Mouse (Mus musculus): Measurements from ENCODE around the gene Gpr161. TPM values are rescaled to one million over a fixed set of nuclear protein-coding genes. Genes with fewer than 3 reads are reported as not detected.

The Gpr161 gene
- polyA plus RNA-seq, 1 experiment, result 1.3 TPM

DNA sequence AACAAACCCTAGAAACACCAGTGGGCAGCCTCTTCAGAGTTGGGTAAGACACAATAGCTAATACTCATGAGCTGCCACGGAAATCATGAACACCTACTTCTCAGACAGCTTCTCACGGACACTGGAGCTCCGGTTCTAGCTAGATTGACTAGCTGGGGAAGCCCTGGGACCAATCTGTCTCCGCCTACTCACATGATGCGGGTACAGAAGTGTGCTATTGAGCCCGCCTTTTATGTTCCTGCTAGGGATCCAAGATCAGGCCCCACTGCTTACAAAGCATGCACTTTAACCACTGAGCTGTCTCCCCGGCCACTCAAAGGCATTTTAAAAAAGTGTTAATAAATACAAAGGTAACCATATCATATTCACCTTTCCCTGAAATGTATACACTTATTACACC lies 46.5 kb downstream of the Gpr161 start:
- no peaks in the 10 kb centered on the region for H3K27me3 ChIP-seq (ENCODE audit: control insufficient read depth, insufficient read depth, low read length)
- no peaks in the 10 kb centered on the region for H3K36me3 ChIP-seq (ENCODE audit: control insufficient read depth, insufficient read depth, low read length)
- WGBS, result 94% methylated on average over 7 of the region's 7 CpGs
- no peak overlapping the region for H3K27ac ChIP-seq (ENCODE audit: control insufficient read depth, insufficient read depth, low read length)
- DNase-seq, result no peak
- no peaks in the 10 kb centered on the region for H3K4me1 ChIP-seq (replicated peaks; ENCODE audit: control insufficient read depth, insufficient read depth, low read length)
- no peak overlapping the region for H3K4me3 ChIP-seq (ENCODE audit: control insufficient read depth, insufficient read depth, low read length)
- TF ChIP-seq POLR2A (IDR thresholded peaks at IDR 0.05; ENCODE audit: control insufficient read depth, extremely low read depth, insufficient read depth, low read length, poor library complexity), result no peak
- TF ChIP-seq CTCF (IDR thresholded peaks at IDR 0.05; ENCODE audit: borderline replicate concordance, control insufficient read depth, extremely low read depth, insufficient read depth, low read length, poor library complexity), result no peak

DNA sequence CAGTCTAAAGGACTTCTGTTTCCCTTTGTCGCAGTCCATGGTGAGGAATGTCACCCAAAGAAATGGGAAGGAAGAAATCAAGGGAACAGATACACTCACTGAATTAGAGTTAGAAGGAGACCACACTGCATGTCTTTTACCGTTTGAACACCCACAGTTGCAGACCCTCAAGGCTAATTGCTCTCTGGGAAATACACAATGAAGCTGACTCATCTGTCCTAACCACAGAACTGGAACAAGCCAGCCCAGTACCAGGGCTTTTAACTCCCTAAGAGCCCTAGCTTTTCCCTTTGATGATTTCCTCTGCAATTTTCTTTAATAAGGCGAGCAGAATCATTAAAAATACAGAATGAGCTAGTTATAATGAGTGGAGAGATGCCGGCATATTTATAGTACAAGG lies 48.9 kb downstream of the Gpr161 start:
- Histone ChIP-seq H3K4me3 (ENCODE audit: control insufficient read depth, insufficient read depth, low read length) (no peak overlapping the region), H3K27ac (ENCODE audit: control insufficient read depth, insufficient read depth, low read length) (no peak overlapping the region), H3K36me3 (ENCODE audit: control insufficient read depth, insufficient read depth, low read length) (no peaks in the 10 kb centered on the region), H3K27me3 (ENCODE audit: control insufficient read depth, insufficient read depth, low read length) (no peaks in the 10 kb centered on the region), H3K4me1 (replicated peaks; ENCODE audit: control insufficient read depth, insufficient read depth, low read length) (no peaks in the 10 kb centered on the region)
- DNase-seq, result no peak
- 47% methylated on average over 4 of the region's 4 CpGs for WGBS
- no peak for TF ChIP-seq CTCF (IDR thresholded peaks at IDR 0.05; ENCODE audit: borderline replicate concordance, control insufficient read depth, extremely low read depth, insufficient read depth, low read length, poor library complexity)
- no peak for TF ChIP-seq POLR2A (IDR thresholded peaks at IDR 0.05; ENCODE audit: control insufficient read depth, extremely low read depth, insufficient read depth, low read length, poor library complexity)

DNA sequence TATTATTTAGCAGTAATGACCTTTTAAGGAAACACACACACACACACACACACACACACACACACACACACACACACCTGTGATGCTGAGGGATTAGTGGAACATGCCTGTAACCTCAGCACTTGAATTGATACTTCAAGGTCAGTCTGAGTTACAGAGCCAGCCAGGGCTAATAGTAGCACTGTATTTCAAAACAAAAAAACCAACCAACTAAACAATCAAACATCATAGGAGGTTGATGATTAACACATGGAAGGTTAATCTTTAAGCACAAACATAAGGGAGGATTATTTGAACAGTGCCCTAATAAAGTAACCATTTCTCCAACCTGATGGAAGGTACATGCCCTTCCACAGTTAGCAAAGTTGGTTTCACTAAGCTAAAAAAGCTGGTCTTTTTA lies 53.0 kb downstream of the Gpr161 start:
- H3K27ac ChIP-seq (ENCODE audit: control insufficient read depth, insufficient read depth, low read length), result no peak overlapping the region
- no peaks in the 10 kb centered on the region for H3K4me1 ChIP-seq (replicated peaks; ENCODE audit: control insufficient read depth, insufficient read depth, low read length)
- no peak overlapping the region for H3K4me3 ChIP-seq (ENCODE audit: control insufficient read depth, insufficient read depth, low read length)
- H3K27me3 ChIP-seq (ENCODE audit: control insufficient read depth, insufficient read depth, low read length), result no peaks in the 10 kb centered on the region
- 0 out of 2 replicates have a peak, but pooled peaks cover 8% of the 10 kb centered on the region for H3K36me3 ChIP-seq (ENCODE audit: control insufficient read depth, insufficient read depth, low read length)
- no peak for DNase-seq
- no peak for TF ChIP-seq POLR2A (IDR thresholded peaks at IDR 0.05; ENCODE audit: control insufficient read depth, extremely low read depth, insufficient read depth, low read length, poor library complexity)
- TF ChIP-seq CTCF (IDR thresholded peaks at IDR 0.05; ENCODE audit: borderline replicate concordance, control insufficient read depth, extremely low read depth, insufficient read depth, low read length, poor library complexity), result no peak

GRCm38 (mm10) chr1:165356347-165356746 lies 60.8 kb downstream of the Gpr161 start:
- no peaks in the 10 kb centered on the region for H3K36me3 ChIP-seq (ENCODE audit: control insufficient read depth, insufficient read depth, low read length)
- H3K27ac ChIP-seq (ENCODE audit: control insufficient read depth, insufficient read depth, low read length), result no peak overlapping the region
- no peaks in the 10 kb centered on the region for H3K4me1 ChIP-seq (replicated peaks; ENCODE audit: control insufficient read depth, insufficient read depth, low read length)
- DNase-seq, result no peak
- H3K27me3 ChIP-seq (ENCODE audit: control insufficient read depth, insufficient read depth, low read length), result no peaks in the 10 kb centered on the region
- TF ChIP-seq CTCF (IDR thresholded peaks at IDR 0.05; ENCODE audit: borderline replicate concordance, control insufficient read depth, extremely low read depth, insufficient read depth, low read length, poor library complexity), result no peak
- no peak for TF ChIP-seq POLR2A (IDR thresholded peaks at IDR 0.05; ENCODE audit: control insufficient read depth, extremely low read depth, insufficient read depth, low read length, poor library complexity)
- WGBS, result 56% methylated on average over 2 of the region's 2 CpGs
- H3K4me3 ChIP-seq (ENCODE audit: control insufficient read depth, insufficient read depth, low read length), result no peak overlapping the region

DNA sequence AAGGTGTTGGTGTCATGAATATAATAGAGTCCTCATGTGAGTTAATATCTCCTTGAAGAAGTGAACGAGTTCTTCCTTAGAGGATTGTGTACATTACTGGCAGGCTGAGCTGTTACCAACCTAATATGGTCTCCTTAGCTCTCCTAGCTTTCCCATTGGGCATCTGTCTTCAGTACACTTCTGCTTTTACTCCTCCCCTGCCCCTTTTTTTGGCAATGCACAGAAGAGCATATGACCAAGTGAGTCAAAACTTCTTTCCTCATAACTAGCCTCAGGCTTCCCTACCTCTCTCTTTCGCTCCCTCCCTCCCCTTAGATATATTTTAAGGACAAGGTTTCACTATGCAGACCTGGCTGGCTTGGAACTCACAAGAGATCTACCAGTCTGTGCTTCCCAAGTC lies 67.7 kb downstream of the Gpr161 start:
- WGBS, result 97% methylated on average over 2 of the region's 2 CpGs
- no peaks in the 10 kb centered on the region for H3K4me1 ChIP-seq (replicated peaks; ENCODE audit: control insufficient read depth, insufficient read depth, low read length)
- H3K27ac ChIP-seq (ENCODE audit: control insufficient read depth, insufficient read depth, low read length), result no peak overlapping the region
- no peak for DNase-seq
- no peak overlapping the region for H3K4me3 ChIP-seq (ENCODE audit: control insufficient read depth, insufficient read depth, low read length)
- no peaks in the 10 kb centered on the region for H3K36me3 ChIP-seq (ENCODE audit: control insufficient read depth, insufficient read depth, low read length)
- no peaks in the 10 kb centered on the region for H3K27me3 ChIP-seq (ENCODE audit: control insufficient read depth, insufficient read depth, low read length)
- TF ChIP-seq CTCF (IDR thresholded peaks at IDR 0.05; ENCODE audit: borderline replicate concordance, control insufficient read depth, extremely low read depth, insufficient read depth, low read length, poor library complexity) (no peak), POLR2A (IDR thresholded peaks at IDR 0.05; ENCODE audit: control insufficient read depth, extremely low read depth, insufficient read depth, low read length, poor library complexity) (no peak)

DNA sequence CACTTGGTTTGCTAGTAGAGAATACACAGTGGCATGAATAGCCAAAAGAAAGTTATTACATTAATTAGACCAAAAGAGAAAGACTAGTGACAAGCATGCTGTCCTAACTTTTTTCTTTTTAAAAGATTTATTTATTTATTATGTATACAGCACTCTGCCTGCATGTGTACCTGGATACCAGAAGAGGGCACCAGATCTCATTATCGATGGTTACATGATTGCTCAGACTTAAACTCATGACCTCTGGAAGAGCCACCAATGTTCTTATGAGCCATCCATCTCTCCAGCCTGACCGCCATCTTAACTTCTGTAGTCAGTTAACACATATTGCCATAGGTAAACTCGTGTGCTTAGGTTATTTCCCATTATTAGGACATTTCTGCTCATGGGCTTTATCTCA lies 69.5 kb downstream of the Gpr161 start:
- Histone ChIP-seq H3K4me1 (replicated peaks; ENCODE audit: control insufficient read depth, insufficient read depth, low read length) (no peaks in the 10 kb centered on the region), H3K27ac (ENCODE audit: control insufficient read depth, insufficient read depth, low read length) (no peak overlapping the region), H3K36me3 (ENCODE audit: control insufficient read depth, insufficient read depth, low read length) (no peaks in the 10 kb centered on the region), H3K27me3 (ENCODE audit: control insufficient read depth, insufficient read depth, low read length) (no peaks in the 10 kb centered on the region), H3K4me3 (ENCODE audit: control insufficient read depth, insufficient read depth, low read length) (no peak overlapping the region)
- DNase-seq, result no peak
- no peak for TF ChIP-seq CTCF (IDR thresholded peaks at IDR 0.05; ENCODE audit: borderline replicate concordance, control insufficient read depth, extremely low read depth, insufficient read depth, low read length, poor library complexity)
- TF ChIP-seq POLR2A (IDR thresholded peaks at IDR 0.05; ENCODE audit: control insufficient read depth, extremely low read depth, insufficient read depth, low read length, poor library complexity), result no peak
- 93% methylated on average over 3 of the region's 3 CpGs for WGBS

- no peak for DNase-seq
- Histone ChIP-seq H3K36me3 (ENCODE audit: control insufficient read depth, insufficient read depth, low read length) (no peaks in the 10 kb centered on the region), H3K27me3 (ENCODE audit: control insufficient read depth, insufficient read depth, low read length) (no peaks in the 10 kb centered on the region), H3K4me3 (ENCODE audit: control insufficient read depth, insufficient read depth, low read length) (no peak overlapping the region), H3K4me1 (replicated peaks; ENCODE audit: control insufficient read depth, insufficient read depth, low read length) (no peaks in the 10 kb centered on the region), H3K27ac (ENCODE audit: control insufficient read depth, insufficient read depth, low read length) (no peak overlapping the region)
- WGBS, result 98% methylated on average over 4 of the region's 4 CpGs
- TF ChIP-seq POLR2A (IDR thresholded peaks at IDR 0.05; ENCODE audit: control insufficient read depth, extremely low read depth, insufficient read depth, low read length, poor library complexity) (no peak), CTCF (IDR thresholded peaks at IDR 0.05; ENCODE audit: borderline replicate concordance, control insufficient read depth, extremely low read depth, insufficient read depth, low read length, poor library complexity) (no peak)
Measured at GRCm38 (mm10) chr1:165370990-165371389, 75.4 kb downstream of the Gpr161 start.
